Mouse (Mus musculus) intestine, postnatal 0 days (tissue): ENCODE results near the gene Smc6. TPM values are rescaled to one million over a fixed set of nuclear protein-coding genes. Genes with fewer than 3 reads are reported as not detected.

Experiments used
- ATAC-seq: fragments of 200-750 bp; cut with Nextera tagmentation; 2 replicates; pipeline ENCODE4 v1.8.0; 2017; ENCODE audit warnings: mild to moderate bottlenecking, moderate TSS enrichment, moderate library complexity
- H3K27ac ChIP-seq: fragments of 300-500 bp; sonication (generic); 2 replicates; pipeline ENCODE4 v1.5.1; 2014; ENCODE audit warnings: mild to moderate bottlenecking, low read depth, low read length, moderate library complexity
- H3K27me3 ChIP-seq: fragments of 300-500 bp; sonication (generic); replicated peaks from 2 replicates; pipeline ENCODE4 v1.6.1; 2014; ENCODE audit warnings: low read length, mixed read lengths; ENCODE audit not compliant: control insufficient read depth, insufficient read depth
- H3K36me3 ChIP-seq: fragments of 300-500 bp; sonication (generic); 2 replicates; pipeline ENCODE4 v1.6.1; 2014; ENCODE audit warnings: mild to moderate bottlenecking, moderate library complexity; ENCODE audit not compliant: control insufficient read depth, insufficient read depth
- H3K4me1 ChIP-seq: fragments of 300-500 bp; sonication (generic); replicated peaks from 2 replicates; pipeline ENCODE4 v1.6.1; 2014; ENCODE audit warnings: antibody characterized with exemption, low read length, mixed read lengths; ENCODE audit not compliant: control insufficient read depth, insufficient read depth
- H3K4me2 ChIP-seq: fragments of 300-500 bp; sonication (generic); replicated peaks from 2 replicates; pipeline ENCODE4 v1.6.1; 2014; ENCODE audit warnings: low read depth, mild to moderate bottlenecking, moderate library complexity
- H3K4me3 ChIP-seq: fragments of 300-500 bp; sonication (generic); 2 replicates; pipeline ENCODE4 v1.5.1; 2014; ENCODE audit warnings: low read depth, low read length
- H3K9ac ChIP-seq: fragments of 300-500 bp; sonication (generic); 2 replicates; pipeline ENCODE4 v1.6.1; 2014; ENCODE audit warnings: mild to moderate bottlenecking, low read depth, low read length
- H3K9me3 ChIP-seq: fragments of 300-500 bp; sonication (generic); 2 replicates; pipeline ENCODE4 v1.6.1; 2016; ENCODE audit warnings: mixed run types; ENCODE audit not compliant: control insufficient read depth
- CTCF ChIP-seq: sonication (generic); IDR thresholded peaks from 2 replicates; pipeline ENCODE4 v1.5.1; 2016; ENCODE audit warnings: low read depth, mild to moderate bottlenecking, control low read depth, antibody characterized with exemption, moderate library complexity
- WGBS: fragments of 180-500 bp; shearing (Covaris S2); extraction: QIAGEN DNeasy Blood & Tissue Kit; methylation state at CpG from one replicate; pipeline ENCODE4 v1.1.7; 2014; 5-methylcytosine and 5-hydroxymethylcytosine counted together
- polyA plus RNA-seq: library from polyadenylated mRNA; unstranded; fragments of >200 nt; fragmentation: Nextera tagmentation; extraction: Ambion mirVana; gene quantifications from 2 replicates; pipeline ENCODE4 v1.2.1, GENCODE M21; 2015

The Smc6 gene
- polyA plus RNA-seq, 1 experiment from 2014 or later, result 73.6 TPM

DNA sequence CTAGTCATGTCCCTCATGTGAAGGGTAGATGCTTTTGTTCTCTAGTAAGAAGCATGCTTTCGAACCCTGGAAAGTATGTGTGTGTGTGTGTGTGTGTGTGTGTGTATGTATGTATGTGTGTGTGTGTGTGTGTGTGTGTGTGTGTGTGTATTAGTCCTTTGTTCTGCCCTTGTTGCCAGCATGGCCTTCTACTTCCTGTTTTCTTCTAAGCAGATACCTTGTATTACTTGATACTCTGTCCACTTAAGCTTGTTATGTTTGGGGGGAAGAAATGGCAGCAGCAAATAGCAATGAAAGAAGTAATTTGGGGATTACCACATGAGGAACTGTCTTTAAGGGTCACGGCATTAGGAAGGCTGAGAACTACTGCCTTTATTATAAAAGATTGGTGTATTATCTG, 10.9 kb downstream of the Smc6 start:
- Histone ChIP-seq H3K27me3 (no peaks in the 10 kb centered on the region), H3K4me1 (no peaks in the 10 kb centered on the region), H3K36me3 (peaks cover 56% of the 10 kb centered on the region), H3K27ac (no peak overlapping the region), H3K4me2 (no peak overlapping the region), H3K9ac (no peak overlapping the region), H3K9me3 (no peaks in the 10 kb centered on the region), H3K4me3 (no peak overlapping the region)
- WGBS, result 94% methylated on average over 2 of the region's 2 CpGs
- ATAC-seq, result no peak
- no peak for TF ChIP-seq CTCF

- no peak overlapping the region for H3K4me3 ChIP-seq
- ATAC-seq, result no peak
- H3K27me3 ChIP-seq, result no peaks in the 10 kb centered on the region
- H3K4me2 ChIP-seq, result no peak overlapping the region
- H3K9me3 ChIP-seq, result no peaks in the 10 kb centered on the region
- H3K9ac ChIP-seq, result no peak overlapping the region
- no peaks in the 10 kb centered on the region for H3K4me1 ChIP-seq
- peaks cover 56% of the 10 kb centered on the region for H3K36me3 ChIP-seq
- 92% methylated on average over 6 of the region's 6 CpGs for WGBS
- H3K27ac ChIP-seq, result no peak overlapping the region
- no peak for TF ChIP-seq CTCF
Observed at GRCm38 (mm10) chr12:11277207-11277606, 11.5 kb downstream of the Smc6 start.

DNA sequence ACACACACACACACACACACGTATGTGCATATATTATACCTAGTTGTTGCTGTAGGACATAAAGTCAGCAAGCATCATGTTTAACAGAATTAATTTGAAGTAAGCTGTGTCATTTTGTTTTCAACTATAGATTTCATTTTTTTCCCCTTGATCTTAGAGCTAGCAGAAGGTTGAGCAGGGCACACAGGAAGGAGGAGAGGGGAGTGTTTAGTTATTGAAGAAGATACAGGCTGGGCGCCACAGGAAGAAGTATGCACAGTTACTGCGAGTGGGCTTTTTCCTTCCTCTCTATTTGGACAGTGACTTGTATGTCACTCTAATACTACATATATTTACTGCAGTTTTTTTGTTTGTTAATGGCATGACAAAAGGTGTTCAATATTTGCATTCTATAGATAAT, 14.2 kb downstream of the Smc6 start:
- 80% methylated on average over 3 of the region's 3 CpGs for WGBS
- Histone ChIP-seq H3K9ac (no peak overlapping the region), H3K4me3 (no peak overlapping the region), H3K4me1 (no peaks in the 10 kb centered on the region), H3K4me2 (no peak overlapping the region), H3K9me3 (no peaks in the 10 kb centered on the region), H3K36me3 (peaks cover 43% of the 10 kb centered on the region), H3K27me3 (no peaks in the 10 kb centered on the region), H3K27ac (no peak overlapping the region)
- ATAC-seq, result no peak
- no peak for TF ChIP-seq CTCF

DNA sequence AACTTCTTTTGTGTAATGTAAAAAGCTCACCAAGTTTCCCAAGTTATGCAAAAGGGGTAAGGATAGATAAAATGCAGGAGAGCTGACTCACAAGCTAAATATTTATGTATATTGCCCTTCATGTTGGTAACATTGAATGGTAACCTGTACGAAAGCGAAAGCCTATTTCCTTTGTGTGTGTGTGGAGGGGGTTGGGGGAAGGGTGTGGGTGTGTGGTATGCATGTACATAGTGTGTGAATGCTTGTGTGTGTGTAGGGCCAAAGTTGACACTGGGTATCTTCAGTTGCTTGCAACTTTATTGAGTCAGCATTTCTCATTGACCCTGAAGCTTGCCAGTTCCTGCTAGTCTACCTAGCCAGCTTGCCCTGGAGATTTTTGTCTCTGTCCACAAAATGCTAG, 15.9 kb downstream of the Smc6 start:
- Histone ChIP-seq H3K36me3 (peaks cover 46% of the 10 kb centered on the region), H3K4me3 (no peak overlapping the region), H3K27ac (no peak overlapping the region), H3K27me3 (no peaks in the 10 kb centered on the region), H3K4me1 (no peaks in the 10 kb centered on the region), H3K9me3 (no peaks in the 10 kb centered on the region), H3K9ac (no peak overlapping the region), H3K4me2 (no peak overlapping the region)
- no peak for ATAC-seq
- 87% methylated on average over 2 of the region's 2 CpGs for WGBS
- no peak for TF ChIP-seq CTCF

DNA sequence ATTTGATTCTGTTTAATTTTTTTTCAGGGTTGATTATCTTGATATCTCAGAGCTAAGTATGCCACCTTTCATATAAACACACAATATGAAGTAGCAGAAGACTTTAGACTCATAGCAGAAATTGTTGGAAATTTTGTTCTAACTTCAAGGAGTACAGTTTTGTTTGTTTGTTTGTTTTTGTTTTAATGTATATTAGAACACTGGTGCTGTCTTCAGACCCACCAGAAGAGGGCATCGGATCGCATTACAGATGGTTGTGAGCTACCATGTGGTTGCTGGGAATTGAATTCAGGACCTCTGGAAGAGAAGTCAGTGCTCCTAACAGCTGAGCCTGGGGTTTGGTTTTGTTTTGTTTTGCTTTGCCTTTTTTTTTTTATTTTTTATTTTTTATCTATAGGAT, 20.7 kb downstream of the Smc6 start:
- WGBS, result 97% methylated on average over 2 of the region's 2 CpGs
- Histone ChIP-seq H3K4me1 (no peaks in the 10 kb centered on the region), H3K4me3 (no peak overlapping the region), H3K9ac (no peak overlapping the region), H3K36me3 (peaks cover 46% of the 10 kb centered on the region), H3K4me2 (no peak overlapping the region), H3K27ac (no peak overlapping the region), H3K9me3 (no peaks in the 10 kb centered on the region), H3K27me3 (no peaks in the 10 kb centered on the region)
- ATAC-seq, result no peak
- TF ChIP-seq CTCF, result peak; percentile 25

DNA sequence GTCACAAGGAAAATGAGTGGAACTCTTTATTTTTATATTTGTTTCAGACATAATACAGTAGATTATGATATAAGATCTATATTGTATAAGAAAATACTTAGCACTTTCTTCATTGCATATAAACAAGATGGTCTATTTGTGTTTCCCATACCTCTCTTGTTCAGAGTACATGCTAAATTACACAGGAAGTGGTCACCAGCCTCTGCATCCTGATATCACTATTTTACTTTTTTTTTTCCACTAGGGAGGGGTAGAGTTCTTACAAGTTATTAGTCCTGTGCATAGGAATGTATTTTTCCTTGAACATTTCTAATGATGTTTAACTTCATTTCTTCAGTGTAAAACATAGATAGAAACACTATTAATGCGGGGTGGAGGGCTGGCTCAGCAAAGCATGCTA, 35.2 kb downstream of the Smc6 start:
- no peaks in the 10 kb centered on the region for H3K9me3 ChIP-seq
- H3K9ac ChIP-seq, result no peak overlapping the region
- H3K4me2 ChIP-seq, result no peak overlapping the region
- no peak overlapping the region for H3K27ac ChIP-seq
- no peak overlapping the region for H3K4me3 ChIP-seq
- H3K27me3 ChIP-seq, result no peaks in the 10 kb centered on the region
- no peak for ATAC-seq
- TF ChIP-seq CTCF, result no peak
- 87% methylated on average over 1 of the region's 1 CpGs for WGBS
- H3K36me3 ChIP-seq, result peaks cover 52% of the 10 kb centered on the region
- H3K4me1 ChIP-seq, result no peaks in the 10 kb centered on the region
